Comparison of ENCODE assay signal across 9 mouse cellular contexts in genomic region chr11:96976379-96976687, GRCm38 (mm10). TPM values are rescaled to one million over a fixed set of nuclear protein-coding genes. Genes with fewer than 3 reads are reported as not detected.
DNase-seq lines count a peak whose midpoint lies in the region; ATAC-seq lines count a peak whose summit lies in the region.
"Had no signal": no experiment of that assay in that cellular context is flagged by ENCODE, and none has a peak within 500 bp of the region (broad histone marks: within the 10 kb centered on the region; RNA-seq: fewer than 3 reads in every experiment).

No protein-coding gene starts in this region.

- peaks cover 51% of the 10 kb centered on the region for H3K79me2 ChIP-seq in macrophage (ENCODE audit: inconsistent target)

- H3K9me3 ChIP-seq in heart, embryonic 15.5 days (replicated peaks): no peaks in the 10 kb centered on the region
- no peaks in the 10 kb centered on the region for H3K9me3 ChIP-seq in hindbrain, embryonic 10.5 days

- DNase-seq in heart, adult 11 months: no peak
- peak; percentile 77 for DNase-seq in adipocyte (ENCODE audit: low spot score)
- DNase-seq in hindbrain, embryonic 10.5 days (ENCODE audit: low spot score): no peak
- no peak for DNase-seq in ovary, postnatal 36 days (ENCODE audit: low spot score)
- no peak for DNase-seq in urinary bladder, postnatal 4 days (ENCODE audit: low spot score in 2 of 2)
- DNase-seq in lung, postnatal 25 days (ENCODE audit: low spot score): no peak

- WGBS in heart, embryonic 15.5 days: 38% methylated on average over 3 of the region's 3 CpGs
- 69% methylated on average over 3 of the region's 3 CpGs for WGBS in hindbrain, embryonic 10.5 days
- WGBS in macrophage (ENCODE audit: missing documents): 33% methylated on average over 3 of the region's 3 CpGs

- peak overlapping the region; percentile 96 for H3K27ac ChIP-seq in heart, embryonic 15.5 days
- H3K27ac ChIP-seq in hindbrain, embryonic 10.5 days: peak overlapping the region; percentile 100
- H3K27ac ChIP-seq in macrophage: peak overlapping the region; percentile 85

- peak overlapping the region; percentile 98 for H3K9ac ChIP-seq in heart, embryonic 15.5 days

- ATAC-seq in heart, embryonic 15.5 days (replicated peaks; ENCODE audit: insufficient number of reproducible peaks, insufficient read depth, low FRiP score, low read depth): no peak

- H3K36me3 ChIP-seq in heart, embryonic 15.5 days: no peaks in the 10 kb centered on the region
- H3K36me3 ChIP-seq in hindbrain, embryonic 10.5 days: peaks cover 9% of the 10 kb centered on the region
- H3K36me3 ChIP-seq in macrophage (ENCODE audit: inconsistent target): no peaks in the 10 kb centered on the region

- H3K27me3 ChIP-seq in heart, embryonic 15.5 days: peaks cover 3% of the 10 kb centered on the region; the same call in 1 of the 2 replicates
- peaks cover 3% of the 10 kb centered on the region for H3K27me3 ChIP-seq in hindbrain, embryonic 10.5 days (ENCODE audit: insufficient read depth, poor library complexity, severe bottlenecking)

- H3K4me1 ChIP-seq in heart, embryonic 15.5 days (replicated peaks): peaks cover 48% of the 10 kb centered on the region
- peaks cover 38% of the 10 kb centered on the region for H3K4me1 ChIP-seq in hindbrain, embryonic 10.5 days (replicated peaks)

- H3K4me3 ChIP-seq in heart, embryonic 15.5 days: peak overlapping the region; percentile 93
- H3K4me3 ChIP-seq in hindbrain, embryonic 10.5 days: peak overlapping the region; percentile 89
- peak overlapping the region; percentile 64 for H3K4me3 ChIP-seq in macrophage (ENCODE audit: inconsistent target)

- peak overlapping the region; percentile 65 for H3K4me2 ChIP-seq in heart, embryonic 15.5 days

RNA-seq across cellular contexts. Expression of gene Sp2, which starts 6.4 kb away (rescaled TPM):
- polyA plus RNA-seq in heart, embryonic 15.5 days (2015; fragmentation: Nextera tagmentation; extraction: Ambion mirVana): 12.9 and 18.2 TPM in 2 replicates
- polyA plus RNA-seq in hindbrain, embryonic 10.5 days (2016; fragmentation: Nextera tagmentation; extraction: Ambion mirVana): 29.5 and 31.4 TPM in 2 replicates
- total RNA-seq in macrophage (2018; cell fraction: chromatin; rRNA removed): 1 to 10 TPM; 3.6 to 9.3 (median 5.3) TPM
- 10 to 100 TPM; 13.1 to 20.2 (median 16.4) TPM for total RNA-seq in macrophage (2018; cell fraction: cytosol; rRNA removed)
- total RNA-seq in macrophage (2018; cell fraction: nucleus; rRNA removed): 10 to 100 TPM in 5 of 26 experiments, 1 to 10 TPM in 21; 6.2 to 11.6 (median 9.2) TPM
- polyA plus RNA-seq in macrophage (2018): 10.9 to 20.7 TPM (median 12.1 TPM) in 3 replicates

RNA-seq across cellular contexts. Expression of gene Pnpo, which starts 32.5 kb away (rescaled TPM):
- polyA plus RNA-seq in heart, embryonic 15.5 days (2015; fragmentation: Nextera tagmentation; extraction: Ambion mirVana): 65.2 and 74.8 TPM in 2 replicates
- polyA plus RNA-seq in hindbrain, embryonic 10.5 days (2016; fragmentation: Nextera tagmentation; extraction: Ambion mirVana): 31.4 and 36.4 TPM in 2 replicates
- total RNA-seq in macrophage (2018; cell fraction: chromatin; rRNA removed): 10 to 100 TPM in 5 of 26 experiments, 1 to 10 TPM in 19, under 1 TPM in 2; 0.44 to 15.2 (median 6.1) TPM
- total RNA-seq in macrophage (2018; cell fraction: cytosol; rRNA removed): 10 to 100 TPM; 11.1 to 22.6 (median 16.7) TPM
- total RNA-seq in macrophage (2018; cell fraction: nucleus; rRNA removed): 10 to 100 TPM in 10 of 26 experiments, 1 to 10 TPM in 16; 2.1 to 16.4 (median 7.4) TPM
- 15.4 to 17.0 TPM (median 15.6 TPM) in 3 replicates for polyA plus RNA-seq in macrophage (2018)

RNA-seq across cellular contexts. Expression of gene Sp6, which starts 36.9 kb away (rescaled TPM):
- 0.09 and 0.15 TPM in 2 replicates for polyA plus RNA-seq in heart, embryonic 15.5 days (2015; fragmentation: Nextera tagmentation; extraction: Ambion mirVana)
- 1.6 and 2.3 TPM in 2 replicates for polyA plus RNA-seq in hindbrain, embryonic 10.5 days (2016; fragmentation: Nextera tagmentation; extraction: Ambion mirVana)
- total RNA-seq in macrophage (2018; cell fraction: chromatin; rRNA removed): under 1 TPM in 3 of 26 experiments, not detected in 23; 0.16 to 0.50 (median 0.20) TPM
- total RNA-seq in macrophage (2018; cell fraction: cytosol; rRNA removed): under 1 TPM in 5 of 26 experiments, not detected in 21; 0.03 to 0.11 (median 0.04) TPM
- under 1 TPM in 5 of 26 experiments, not detected in 21; 0.11 to 0.56 (median 0.17) TPM for total RNA-seq in macrophage (2018; cell fraction: nucleus; rRNA removed)
- polyA plus RNA-seq in macrophage (2018): 0.09 TPM in 1 of 3 replicates, not detected in the others

RNA-seq across cellular contexts. Expression of gene Prr15l, which starts 48.4 kb away (rescaled TPM):
- polyA plus RNA-seq in heart, embryonic 15.5 days (2015; fragmentation: Nextera tagmentation; extraction: Ambion mirVana): 1.7 and 2.9 TPM in 2 replicates
- 0.37 and 0.75 TPM in 2 replicates for polyA plus RNA-seq in hindbrain, embryonic 10.5 days (2016; fragmentation: Nextera tagmentation; extraction: Ambion mirVana)
- total RNA-seq in macrophage (2018; cell fraction: chromatin; rRNA removed): under 1 TPM in 1 of 26 experiments, not detected in 25; 0.62 TPM
- total RNA-seq in macrophage (2018; cell fraction: cytosol; rRNA removed): under 1 TPM in 1 of 26 experiments, not detected in 25; 0.13 TPM
- total RNA-seq in macrophage (2018; cell fraction: nucleus; rRNA removed): under 1 TPM in 5 of 26 experiments, not detected in 21; 0.40 to 0.92 (median 0.72) TPM
- polyA plus RNA-seq in macrophage (2018): 0.19 TPM in 1 of 3 replicates, not detected in the others
- polyA plus RNA-seq: frontal cortex, adult 2 months had no signal

RNA-seq across cellular contexts. Expression of gene Scrn2, which starts 53.4 kb away (rescaled TPM):
- polyA plus RNA-seq in heart, embryonic 15.5 days (2015; fragmentation: Nextera tagmentation; extraction: Ambion mirVana): 14.7 and 20.3 TPM in 2 replicates
- polyA plus RNA-seq in hindbrain, embryonic 10.5 days (2016; fragmentation: Nextera tagmentation; extraction: Ambion mirVana): 38.3 and 39.4 TPM in 2 replicates
- total RNA-seq in macrophage (2018; cell fraction: chromatin; rRNA removed): 1 to 10 TPM in 11 of 26 experiments, under 1 TPM in 4, not detected in 11; 0.56 to 3.2 (median 1.3) TPM
- total RNA-seq in macrophage (2018; cell fraction: cytosol; rRNA removed): 1 to 10 TPM in 14 of 26 experiments, under 1 TPM in 12; 0.19 to 2.1 (median 1.1) TPM
- total RNA-seq in macrophage (2018; cell fraction: nucleus; rRNA removed): 1 to 10 TPM in 7 of 26 experiments, under 1 TPM in 11, not detected in 8; 0.40 to 3.0 (median 0.67) TPM
- 0.57 to 3.6 TPM (median 1.3 TPM) in 3 replicates for polyA plus RNA-seq in macrophage (2018)
